Mouse (Mus musculus) megakaryocyte, embryonic 14.5 days (primary cell): Measurements from ENCODE around the gene Klrg1. TPM values are rescaled to one million over a fixed set of nuclear protein-coding genes. Genes with fewer than 3 reads are reported as not detected.

Experiments
- H3K27me3 ChIP-seq: replicated peaks from 2 replicates; pipeline ENCODE3; 2012; ENCODE audit warnings: inconsistent platforms
- H3K36me3 ChIP-seq: replicated peaks from 2 replicates; pipeline ENCODE3; 2012; ENCODE audit warnings: low read length, inconsistent platforms, mixed read lengths
- H3K4me1 ChIP-seq: 2 replicates; pipeline ENCODE4 v1.6.1; 2012; ENCODE audit warnings: inconsistent platforms
- H3K4me3 ChIP-seq: replicated peaks from 2 replicates; pipeline ENCODE3; 2012; ENCODE audit warnings: moderate library complexity, mild to moderate bottlenecking, inconsistent platforms
- H3K9me3 ChIP-seq: 2 replicates; pipeline ENCODE4 v1.6.1; 2012; ENCODE audit warnings: inconsistent platforms
- FLI1 ChIP-seq: IDR thresholded peaks from 2 replicates; pipeline ENCODE4 v1.6.1; 2012; ENCODE audit warnings: low read length, inconsistent platforms, mixed read lengths
- GATA1 ChIP-seq: IDR thresholded peaks from 3 replicates; pipeline ENCODE4 v1.6.1; 2012; ENCODE audit warnings: mixed read lengths, low read length, inconsistent platforms, borderline replicate concordance
- polyA plus RNA-seq: library from polyadenylated mRNA; stranded (reverse); fragments of >175 nt; gene quantifications from 2 replicates; pipeline ENCODE4 v1.2.3, GENCODE M21; 2012; ENCODE audit warnings: low replicate concordance; ENCODE audit not compliant: insufficient read depth

Klrg1 gene
- polyA plus RNA-seq, 1 experiment, result not detected

DNA sequence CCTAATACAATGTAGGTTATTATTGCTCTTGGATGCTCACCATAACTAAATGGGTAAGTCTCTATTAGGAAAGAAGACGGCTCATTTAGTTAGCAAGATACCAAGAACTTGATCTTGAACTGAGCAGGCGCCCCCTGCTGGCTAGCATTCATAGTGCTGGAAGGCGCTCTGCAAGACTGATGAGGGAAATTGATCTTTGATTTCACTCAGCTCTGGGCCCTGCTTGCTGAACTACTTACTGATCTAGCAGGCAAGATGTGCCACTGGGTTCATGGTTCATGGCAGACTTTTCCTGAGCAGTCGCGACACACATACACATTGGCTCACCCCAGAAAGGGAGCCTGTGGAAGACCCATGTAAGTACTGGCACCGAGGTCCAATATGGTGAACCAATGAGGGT, 21.7 kb upstream of the Klrg1 start:
- TF ChIP-seq GATA1, result no peak
- no peak for TF ChIP-seq FLI1
- Histone ChIP-seq H3K27me3 (no peaks in the 10 kb centered on the region), H3K4me3 (no peak overlapping the region), H3K36me3 (no peaks in the 10 kb centered on the region), H3K9me3 (no peaks in the 10 kb centered on the region), H3K4me1 (peaks cover 56% of the 10 kb centered on the region)

DNA sequence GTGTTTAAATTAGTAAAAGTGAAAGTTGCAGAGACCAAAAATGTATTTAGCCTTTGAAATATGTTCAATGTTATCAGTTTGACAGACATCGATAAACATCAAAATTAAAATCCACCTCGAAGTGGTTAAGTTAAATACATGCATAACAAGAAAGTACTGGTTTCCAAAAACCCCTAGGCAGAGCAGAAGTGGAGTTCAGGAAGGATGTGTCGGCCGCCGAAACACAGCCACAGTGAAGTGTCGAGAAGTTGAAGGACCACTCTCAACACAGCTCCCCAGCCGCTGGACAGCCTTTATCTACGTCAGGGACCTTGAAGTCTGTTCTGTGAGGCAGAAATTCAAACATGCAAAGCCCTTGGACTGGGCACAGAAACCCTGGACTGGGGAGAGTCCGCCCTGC, 20.8 kb upstream of the Klrg1 start:
- H3K4me1 ChIP-seq, result peaks cover 60% of the 10 kb centered on the region
- H3K36me3 ChIP-seq, result no peaks in the 10 kb centered on the region
- TF ChIP-seq FLI1 (no peak), GATA1 (no peak)
- no peak overlapping the region for H3K4me3 ChIP-seq
- no peaks in the 10 kb centered on the region for H3K27me3 ChIP-seq
- H3K9me3 ChIP-seq, result no peaks in the 10 kb centered on the region

DNA sequence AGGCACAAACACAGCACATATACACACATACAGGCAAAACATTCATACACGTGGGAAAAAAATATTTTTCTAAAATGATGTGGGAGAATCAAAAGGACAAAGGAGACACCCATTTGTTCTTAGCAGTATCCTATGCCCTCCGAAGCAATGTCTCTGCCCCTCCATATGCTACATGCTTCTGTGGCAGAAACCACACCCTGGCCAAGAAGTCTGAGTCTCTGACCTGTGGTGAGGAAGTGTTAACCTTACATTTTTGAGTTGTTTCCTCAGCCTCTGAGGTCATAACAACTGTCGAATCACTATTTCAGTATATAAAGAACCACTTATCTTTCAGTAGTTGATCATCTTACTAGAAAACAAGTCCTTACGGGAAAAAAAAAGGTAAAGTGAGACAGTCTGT, 20.0 kb upstream of the Klrg1 start:
- Histone ChIP-seq H3K4me3 (no peak overlapping the region), H3K4me1 (peaks cover 65% of the 10 kb centered on the region), H3K27me3 (no peaks in the 10 kb centered on the region), H3K9me3 (no peaks in the 10 kb centered on the region), H3K36me3 (no peaks in the 10 kb centered on the region)
- TF ChIP-seq GATA1 (no peak), FLI1 (no peak)

DNA sequence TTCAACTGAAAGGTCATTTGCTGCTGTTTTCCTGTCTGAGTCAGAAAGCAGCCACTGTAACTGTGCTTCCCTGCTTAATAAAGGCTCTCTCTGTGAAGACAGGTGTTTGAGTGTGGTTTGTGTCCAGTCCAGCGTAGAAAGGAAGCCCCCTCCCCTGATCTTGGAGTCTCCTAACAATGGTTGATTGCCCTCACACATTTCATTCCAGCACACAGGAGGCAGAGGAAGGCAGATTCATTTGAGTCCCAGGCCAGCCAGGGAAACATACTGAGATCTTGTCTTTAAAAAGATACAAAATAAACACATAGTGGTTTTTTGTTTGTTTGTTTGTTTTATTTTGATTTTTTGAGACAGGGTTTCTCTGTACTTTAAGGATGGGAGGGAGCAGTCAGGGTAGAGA, 19.4 kb upstream of the Klrg1 start:
- Histone ChIP-seq H3K4me1 (peaks cover 70% of the 10 kb centered on the region), H3K36me3 (no peaks in the 10 kb centered on the region), H3K4me3 (no peak overlapping the region), H3K9me3 (no peaks in the 10 kb centered on the region), H3K27me3 (no peaks in the 10 kb centered on the region)
- TF ChIP-seq FLI1 (no peak), GATA1 (no peak)

DNA sequence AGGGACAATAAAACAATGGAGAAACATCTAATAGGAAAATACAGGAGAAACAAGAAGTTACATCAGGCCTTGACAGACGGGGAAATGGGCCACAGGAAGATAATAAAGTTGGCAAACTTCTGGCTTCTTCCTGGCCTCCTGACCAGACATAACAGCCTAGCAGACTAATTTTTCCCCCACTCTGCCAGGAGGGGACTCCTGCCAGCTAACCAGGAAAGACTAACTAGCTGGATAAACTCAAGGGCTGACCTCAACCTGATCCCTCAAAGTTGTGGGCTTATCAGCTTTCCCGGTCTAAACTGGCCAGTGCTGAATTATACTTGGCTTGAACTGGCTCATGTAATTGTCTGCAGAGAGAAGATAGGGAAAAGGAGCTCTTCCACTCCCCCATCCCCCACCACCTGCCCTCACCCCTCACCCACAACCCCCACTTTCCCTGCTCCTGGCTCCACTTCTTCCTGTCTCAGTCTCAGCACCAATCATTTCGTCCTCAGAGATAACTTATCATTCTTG, 17.0 kb upstream of the Klrg1 start:
- TF ChIP-seq FLI1 (no peak), GATA1 (no peak)
- no peak overlapping the region for H3K4me3 ChIP-seq
- peaks cover 91% of the 10 kb centered on the region for H3K4me1 ChIP-seq
- no peaks in the 10 kb centered on the region for H3K9me3 ChIP-seq
- no peaks in the 10 kb centered on the region for H3K27me3 ChIP-seq
- no peaks in the 10 kb centered on the region for H3K36me3 ChIP-seq

DNA sequence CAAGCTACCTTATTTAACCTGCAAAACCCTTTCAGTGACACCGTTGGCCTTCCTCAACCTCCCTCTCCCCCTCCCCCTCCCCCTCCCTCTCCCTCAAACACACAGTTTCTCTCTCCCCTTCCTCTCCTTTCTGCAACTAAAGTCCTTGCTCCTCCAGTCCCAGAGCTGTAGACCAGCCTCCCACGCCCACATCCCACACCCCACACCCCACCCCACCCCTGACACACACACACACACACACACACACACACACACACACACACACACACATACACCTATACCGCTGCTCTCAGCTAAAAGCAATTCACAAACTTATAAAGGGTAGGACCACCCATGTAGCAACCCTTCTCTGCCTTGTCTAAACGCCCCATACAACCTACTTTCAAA, 15.5 kb upstream of the Klrg1 start:
- TF ChIP-seq GATA1, result no peak
- no peak for TF ChIP-seq FLI1
- H3K36me3 ChIP-seq, result no peaks in the 10 kb centered on the region
- H3K4me1 ChIP-seq, result peaks cover 91% of the 10 kb centered on the region
- no peaks in the 10 kb centered on the region for H3K27me3 ChIP-seq
- no peaks in the 10 kb centered on the region for H3K9me3 ChIP-seq
- peak overlapping the region; percentile 92 for H3K4me3 ChIP-seq

DNA sequence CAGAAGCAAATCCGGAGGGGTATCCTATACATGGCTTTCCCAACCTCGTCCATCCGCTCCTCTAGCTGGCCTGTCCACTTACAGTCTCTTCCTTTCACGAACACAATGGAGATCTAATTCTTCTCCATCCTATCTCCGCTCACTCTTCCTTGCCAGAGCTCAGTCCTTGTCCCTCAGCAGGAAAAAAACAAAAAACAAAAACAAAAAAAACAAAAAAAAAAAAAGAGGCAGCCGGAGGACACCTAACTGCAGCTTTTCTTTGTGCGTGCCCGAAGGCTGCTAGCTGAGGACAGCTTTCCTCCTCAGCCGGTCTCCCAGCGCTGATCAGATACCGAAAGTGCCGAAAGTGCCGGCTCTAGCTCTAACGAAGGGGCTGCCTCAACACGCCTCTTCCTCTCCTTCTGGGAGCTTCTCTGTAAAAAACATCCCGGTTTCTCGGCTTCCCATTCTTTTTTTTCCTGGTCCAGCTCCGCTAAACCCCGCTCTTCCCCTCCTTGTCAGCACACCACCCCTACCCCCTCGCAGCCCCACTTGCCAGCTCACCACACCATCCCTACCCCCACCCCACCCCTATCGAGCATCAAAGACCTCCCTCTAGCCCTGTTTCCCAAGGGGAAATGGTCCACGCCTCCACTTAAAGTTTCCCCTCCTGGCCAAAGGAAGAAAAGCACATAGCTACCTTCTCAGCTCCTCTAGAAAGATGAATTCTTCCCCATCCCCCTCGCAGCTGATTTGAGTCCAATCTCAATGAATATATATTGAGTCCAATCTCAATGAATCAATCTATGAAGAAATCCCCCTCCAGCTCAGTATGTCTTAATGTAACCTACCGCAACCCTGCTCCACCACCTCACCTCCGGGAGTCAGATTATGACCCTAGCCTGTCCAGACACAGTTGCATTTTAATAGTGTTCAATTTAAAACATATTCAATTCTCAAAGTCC, 14.9 kb upstream of the Klrg1 start:
- Histone ChIP-seq H3K36me3 (no peaks in the 10 kb centered on the region), H3K9me3 (no peaks in the 10 kb centered on the region), H3K4me3 (peak overlapping the region; percentile 92), H3K4me1 (peaks cover 91% of the 10 kb centered on the region), H3K27me3 (no peaks in the 10 kb centered on the region)
- TF ChIP-seq GATA1 (no peak), FLI1 (no peak)

DNA sequence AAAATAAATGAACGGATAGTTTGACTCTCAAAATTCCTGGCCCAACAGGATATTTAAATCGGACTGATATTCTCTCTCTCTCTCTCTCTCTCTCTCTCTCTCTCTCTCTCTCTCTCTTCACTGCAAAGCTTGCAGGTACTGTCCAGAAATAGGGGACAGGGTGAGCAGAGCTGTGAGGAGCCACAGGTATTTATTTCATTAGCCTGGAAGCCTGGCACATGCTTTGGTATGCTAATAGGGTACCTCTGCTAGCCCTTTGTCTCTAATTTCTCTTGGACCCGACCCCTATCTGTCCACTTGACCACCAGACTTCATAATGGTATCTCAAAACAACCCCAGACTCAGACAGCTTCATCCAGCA, 14.2 kb upstream of the Klrg1 start:
- peaks cover 90% of the 10 kb centered on the region for H3K4me1 ChIP-seq
- H3K27me3 ChIP-seq, result no peaks in the 10 kb centered on the region
- no peaks in the 10 kb centered on the region for H3K9me3 ChIP-seq
- H3K36me3 ChIP-seq, result no peaks in the 10 kb centered on the region
- TF ChIP-seq FLI1 (no peak), GATA1 (no peak)
- H3K4me3 ChIP-seq, result peak overlapping the region; percentile 92

DNA sequence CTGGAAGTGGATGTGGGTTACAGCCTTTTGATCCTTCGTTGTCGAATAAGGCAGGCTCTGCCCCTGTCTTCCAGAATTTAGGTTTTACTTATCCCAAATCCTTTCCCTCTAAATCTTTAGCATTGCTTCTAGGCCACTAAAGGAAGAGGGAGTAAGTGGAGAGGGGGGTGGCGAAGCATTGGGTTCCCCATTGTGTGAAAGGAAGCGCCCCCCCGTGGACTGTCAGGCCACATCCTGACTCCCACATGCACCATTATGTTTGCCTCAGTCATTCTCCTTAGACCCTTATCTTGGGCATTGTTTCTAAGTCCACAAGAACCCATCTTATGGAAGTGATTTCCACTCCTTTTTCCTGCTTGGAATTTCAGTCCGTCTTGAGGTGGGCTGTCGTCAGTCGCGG, 12.6 kb upstream of the Klrg1 start:
- H3K4me3 ChIP-seq, result no peak overlapping the region
- peaks cover 79% of the 10 kb centered on the region for H3K4me1 ChIP-seq
- TF ChIP-seq FLI1 (no peak), GATA1 (no peak)

DNA sequence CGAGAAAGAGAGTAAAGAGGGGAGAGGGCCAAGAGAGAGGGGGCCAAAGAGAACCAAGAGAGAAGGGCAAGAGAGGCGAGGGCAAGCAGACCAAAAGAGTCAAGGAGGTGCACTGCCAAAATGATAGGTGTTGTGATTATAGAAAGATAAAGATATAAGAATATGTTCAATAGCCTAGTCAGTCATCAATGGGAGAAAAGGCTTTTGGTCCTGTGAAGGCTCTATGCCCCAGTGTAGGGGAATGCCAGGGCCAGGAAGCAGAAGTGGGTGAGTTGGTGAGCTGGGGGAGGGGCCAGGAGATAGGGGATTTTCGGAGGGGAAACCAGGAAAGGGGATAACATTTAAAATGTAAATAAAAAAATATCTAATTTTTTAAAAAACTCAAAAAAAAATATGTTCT, 11.6 kb upstream of the Klrg1 start:
- no peak overlapping the region for H3K4me3 ChIP-seq
- H3K36me3 ChIP-seq, result no peaks in the 10 kb centered on the region
- no peaks in the 10 kb centered on the region for H3K27me3 ChIP-seq
- no peaks in the 10 kb centered on the region for H3K9me3 ChIP-seq
- no peak for TF ChIP-seq GATA1
- no peak for TF ChIP-seq FLI1
- peaks cover 73% of the 10 kb centered on the region for H3K4me1 ChIP-seq

More for the DNA sequence above, 12.6 kb upstream of the Klrg1 start:
- Histone ChIP-seq H3K27me3 (no peaks in the 10 kb centered on the region), H3K36me3 (no peaks in the 10 kb centered on the region), H3K9me3 (no peaks in the 10 kb centered on the region)
